Comparison of ENCODE assay signal across 19 mouse cellular contexts in genomic region chr1:128821991-128822390, GRCm38 (mm10).
DNase-seq lines count a peak whose midpoint lies in the region; ATAC-seq and TF ChIP-seq lines count a peak whose summit lies in the region.
"Had no signal": no experiment of that assay in that cellular context is flagged by ENCODE, and none has a peak within 500 bp of the region (broad histone marks: within the 10 kb centered on the region; RNA-seq: fewer than 3 reads in every experiment).

No protein-coding gene starts in this region.

- no peak overlapping the region for H3K9ac ChIP-seq in kidney, embryonic 16.5 days (replicated peaks; ENCODE audit: low read length)
- no peak overlapping the region for H3K9ac ChIP-seq in lung, embryonic 16.5 days (ENCODE audit: low read length)
- no peak overlapping the region for H3K9ac ChIP-seq in embryonic facial prominence, embryonic 14.5 days (ENCODE audit: low read depth, low read length)
- H3K9ac ChIP-seq: hindbrain, embryonic 14.5 days had no signal

- H3K4me2 ChIP-seq in kidney, embryonic 16.5 days (replicated peaks; ENCODE audit: low read depth, low read length): no peak overlapping the region
- H3K4me2 ChIP-seq in lung, embryonic 16.5 days (ENCODE audit: low read depth, low read length): no peak overlapping the region
- no peak overlapping the region for H3K4me2 ChIP-seq in embryonic facial prominence, embryonic 14.5 days (ENCODE audit: low read depth, low read length)
- H3K4me2 ChIP-seq: hindbrain, embryonic 14.5 days had no signal

- no peak overlapping the region for H3K27ac ChIP-seq in kidney, embryonic 16.5 days (ENCODE audit: low read length)
- no peak overlapping the region for H3K27ac ChIP-seq in lung, embryonic 16.5 days (ENCODE audit: low read length)
- H3K27ac ChIP-seq in embryonic facial prominence, embryonic 14.5 days (replicated peaks; ENCODE audit: low read depth, low read length): no peak overlapping the region
- no peak overlapping the region for H3K27ac ChIP-seq in layer of hippocampus, adult 2 months
- H3K27ac ChIP-seq: heart, embryonic 10.5 days; hindbrain, embryonic 14.5 days had no signal

- TF ChIP-seq CTCF in layer of hippocampus, adult 2 months (conservative IDR thresholded peaks at IDR 0.05): no peak

- WGBS in kidney, embryonic 16.5 days: 12% methylated on average over 6 of the region's 6 CpGs
- WGBS in lung, embryonic 16.5 days: 38% methylated on average over 6 of the region's 6 CpGs
- 62% methylated on average over 6 of the region's 6 CpGs for WGBS in embryonic facial prominence, embryonic 14.5 days

- no peaks in the 10 kb centered on the region for H3K36me3 ChIP-seq in kidney, embryonic 16.5 days (ENCODE audit: insufficient read depth, low read length)
- no peaks in the 10 kb centered on the region for H3K36me3 ChIP-seq in lung, embryonic 16.5 days (ENCODE audit: control insufficient read depth, insufficient read depth, low read length)
- H3K36me3 ChIP-seq in embryonic facial prominence, embryonic 14.5 days (ENCODE audit: control insufficient read depth, insufficient read depth, low read length): no peaks in the 10 kb centered on the region
- H3K36me3 ChIP-seq: heart, embryonic 10.5 days had no signal

- no peaks in the 10 kb centered on the region for H3K9me3 ChIP-seq in kidney, embryonic 16.5 days (ENCODE audit: low read length)
- H3K9me3 ChIP-seq in lung, embryonic 16.5 days (ENCODE audit: control insufficient read depth, low read length): no peaks in the 10 kb centered on the region
- H3K9me3 ChIP-seq in embryonic facial prominence, embryonic 14.5 days (ENCODE audit: control insufficient read depth, low read length): peaks cover 4% of the 10 kb centered on the region; the same call in 1 of the 2 replicates
- H3K9me3 ChIP-seq: heart, embryonic 10.5 days had no signal

- intact Hi-C loops in heart, postnatal 25 days (cut with DNase I): no loop called here

- no peaks in the 10 kb centered on the region for H3K27me3 ChIP-seq in kidney, embryonic 16.5 days (ENCODE audit: insufficient read depth, low read length)
- no peaks in the 10 kb centered on the region for H3K27me3 ChIP-seq in lung, embryonic 16.5 days (ENCODE audit: control insufficient read depth, insufficient read depth, low read depth, low read length)
- H3K27me3 ChIP-seq in embryonic facial prominence, embryonic 14.5 days (replicated peaks; ENCODE audit: control insufficient read depth, insufficient read depth, low read length): no peaks in the 10 kb centered on the region

- peak; percentile 73 for ATAC-seq in kidney, embryonic 16.5 days (ENCODE audit: low FRiP score, low TSS enrichment)
- ATAC-seq in lung, embryonic 16.5 days (ENCODE audit: low read depth): 0 out of 2 replicates have a peak, but pooled peaks have one; percentile 35
- ATAC-seq in embryonic facial prominence, embryonic 14.5 days (ENCODE audit: low read depth): peak; percentile 58; the same call in 1 of the 2 replicates
- ATAC-seq: forebrain, embryonic 14.5 days had no signal

- H3K4me1 ChIP-seq in kidney, embryonic 16.5 days (ENCODE audit: insufficient read depth, low read length): peaks cover 12% of the 10 kb centered on the region
- H3K4me1 ChIP-seq in lung, embryonic 16.5 days (replicated peaks; ENCODE audit: control insufficient read depth, insufficient read depth, low read length): peaks cover 2% of the 10 kb centered on the region; the same call in 1 of the 2 replicates
- H3K4me1 ChIP-seq in embryonic facial prominence, embryonic 14.5 days (ENCODE audit: control insufficient read depth, insufficient read depth, low read length): no peaks in the 10 kb centered on the region
- H3K4me1 ChIP-seq: heart, embryonic 10.5 days had no signal

- H3K4me3 ChIP-seq in kidney, embryonic 16.5 days (ENCODE audit: low read length): no peak overlapping the region
- no peak overlapping the region for H3K4me3 ChIP-seq in lung, embryonic 16.5 days (ENCODE audit: low read length)
- H3K4me3 ChIP-seq in embryonic facial prominence, embryonic 14.5 days (ENCODE audit: low read depth, low read length): no peak overlapping the region
- no peak overlapping the region for H3K4me3 ChIP-seq in layer of hippocampus, adult 2 months
- H3K4me3 ChIP-seq: heart, embryonic 10.5 days had no signal

- peak; percentile 65 for DNase-seq in heart, adult 11 months
- no peak for DNase-seq in heart, postnatal 25 days (ENCODE audit: low spot score)
- no peak for DNase-seq in kidney, adult 18-20 months
- DNase-seq in lung, postnatal 25 days (ENCODE audit: low spot score): no peak
- DNase-seq in embryonic facial prominence, embryonic 14.5 days (ENCODE audit: low spot score): peak; percentile 31
- no peak for DNase-seq in layer of hippocampus, adult 2 months (ENCODE audit: low spot score in 2 of 2)
- DNase-seq: adrenal gland, adult 2 months; adrenal gland, postnatal 25 days; cerebellum, adult 18-20 months; cerebellum, adult 9-11 months; cerebellum, postnatal 36 days; gastrocnemius, postnatal 36 days; heart, adult 18-20 months; heart, postnatal 10 days had no signal

Comparison
In these comparisons a context has a peak if more than half of its experiments do, and no peak if none do; other contexts are left out.
1. DNase-seq: peak in heart, adult 11 months (single experiment) and embryonic facial prominence, embryonic 14.5 days (single experiment); none in heart, postnatal 25 days (single experiment), kidney, adult 18-20 months (single experiment), lung, postnatal 25 days (single experiment) and layer of hippocampus, adult 2 months (0 of 2).
2. Peak in every context shown above with its lines, with median percentiles within 50 percentile points of each other: ATAC-seq.